Mouse (Mus musculus): ENCODE data around the gene P2rx3. TPM values are rescaled to one million over a fixed set of nuclear protein-coding genes. Genes with fewer than 3 reads are reported as not detected.

Gene P2rx3
- polyA plus RNA-seq (2015; fragmentation: Illumina TruSeq; extraction: RNeasy Lipid Tissue Mini Kit (QIAGEN cat#74804); ENCODE audit: insufficient read depth, low replicate concordance) = 0.95 TPM

DNA sequence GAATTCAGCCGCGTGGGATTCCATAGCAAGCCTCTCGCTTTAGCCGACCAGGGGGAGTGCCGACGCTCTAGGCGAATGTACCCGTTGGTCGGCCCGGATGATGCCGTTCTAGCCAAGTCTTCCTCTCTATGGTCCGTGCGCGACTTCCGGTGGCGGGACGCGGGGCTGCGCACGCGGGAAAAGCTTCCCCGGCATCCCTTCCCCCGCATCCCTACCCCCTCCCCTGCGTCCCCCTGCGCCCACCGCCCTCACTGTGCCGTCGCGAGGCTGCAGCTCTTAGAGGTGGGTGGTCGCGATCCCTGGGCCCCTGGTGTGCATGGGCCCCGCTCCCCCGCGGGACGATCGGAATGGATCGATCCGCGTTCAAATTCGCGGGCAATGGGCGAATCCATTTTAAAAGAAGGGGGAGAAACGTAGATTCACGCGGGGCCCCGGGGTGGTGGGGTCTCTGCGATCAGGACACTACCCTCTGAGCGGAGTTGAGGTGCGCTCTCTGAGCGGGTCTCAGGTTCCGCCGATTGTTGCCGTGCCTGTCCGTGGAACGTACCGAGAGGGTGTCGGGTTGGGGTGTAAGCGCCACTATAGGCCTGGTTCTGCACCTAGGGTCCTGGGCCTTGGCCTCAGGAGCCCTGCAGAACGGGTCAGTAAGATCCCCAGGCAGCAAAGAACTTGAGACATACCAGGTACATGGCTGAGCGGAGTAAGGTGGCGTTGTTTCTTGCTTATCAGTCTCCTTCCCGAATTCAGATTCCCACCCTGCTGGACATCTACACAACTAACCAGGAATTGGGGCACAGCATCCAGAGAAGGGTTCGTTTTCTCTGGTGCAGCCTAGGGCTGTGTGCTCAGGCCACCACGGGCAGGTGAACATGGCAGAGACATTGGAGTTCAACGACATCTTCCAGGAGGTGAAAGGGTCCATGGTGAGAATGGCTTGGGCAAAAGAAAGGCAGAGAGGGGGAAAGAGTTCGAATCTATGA, at the start of gene P2rx3, which contains the start of gene Ssrp1:
TSS of gene P2rx3 (minus strand) at position 416 of the 980 bp plus-strand sequence.
TSS of gene Ssrp1 (plus strand) at position 188 of the 980 bp plus-strand sequence.

DNA sequence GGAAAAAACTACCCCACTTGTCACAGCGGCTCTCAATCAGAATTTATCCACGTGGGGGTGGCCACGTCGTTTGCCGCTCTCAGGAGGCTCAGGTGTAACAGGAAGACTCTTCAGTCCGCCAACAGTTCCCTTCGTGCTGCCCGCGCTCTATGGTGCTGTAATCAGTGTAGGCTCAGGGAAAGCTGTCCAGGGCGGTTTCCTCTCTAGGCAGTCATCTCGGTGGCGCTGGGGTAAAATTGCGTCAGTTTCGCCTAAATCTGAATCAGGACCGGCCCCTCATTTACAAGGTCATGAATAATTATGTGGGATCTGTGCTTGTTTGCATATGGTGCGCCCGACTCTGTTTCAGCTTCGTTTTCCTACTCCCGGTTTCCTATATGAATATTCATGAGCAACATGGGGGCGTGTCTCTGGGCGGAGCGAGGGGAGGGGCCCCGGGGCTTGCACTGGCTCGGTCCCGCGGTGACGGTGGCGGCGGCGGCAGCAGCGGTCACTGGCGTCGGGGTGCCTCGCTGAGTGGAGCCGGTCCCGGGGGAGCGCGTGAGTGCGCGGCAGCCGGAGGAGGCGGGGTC, 10.4 kb upstream of the P2rx3 start, which contains the start of gene Tnks1bp1:
TSS of gene Tnks1bp1 (plus strand) at position 427 of the 572 bp plus-strand sequence.

DNA sequence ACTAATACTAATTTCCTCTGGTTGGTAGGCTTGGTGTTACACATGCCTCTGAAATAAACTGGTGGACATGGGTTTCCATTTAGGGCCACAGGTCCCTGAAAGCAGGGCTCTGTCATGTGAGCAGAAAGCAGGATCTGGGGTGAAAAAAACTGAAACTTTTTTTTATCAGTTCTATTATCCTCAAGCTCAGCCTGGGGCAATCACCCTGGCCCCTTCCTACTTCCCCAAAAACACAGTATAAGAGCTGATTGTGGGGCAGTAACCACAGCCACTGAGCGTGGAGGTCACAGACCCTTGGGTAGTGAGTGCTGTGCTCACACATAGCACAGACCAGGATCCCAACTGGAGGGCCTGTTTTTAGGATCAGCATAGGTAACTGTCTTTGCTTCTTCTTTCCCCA, 49.3 kb downstream of the P2rx3 start, which contains the start of gene Prg3:
TSS of gene Prg3 (plus strand) at position 286 of the 400 bp plus-strand sequence.

DNA sequence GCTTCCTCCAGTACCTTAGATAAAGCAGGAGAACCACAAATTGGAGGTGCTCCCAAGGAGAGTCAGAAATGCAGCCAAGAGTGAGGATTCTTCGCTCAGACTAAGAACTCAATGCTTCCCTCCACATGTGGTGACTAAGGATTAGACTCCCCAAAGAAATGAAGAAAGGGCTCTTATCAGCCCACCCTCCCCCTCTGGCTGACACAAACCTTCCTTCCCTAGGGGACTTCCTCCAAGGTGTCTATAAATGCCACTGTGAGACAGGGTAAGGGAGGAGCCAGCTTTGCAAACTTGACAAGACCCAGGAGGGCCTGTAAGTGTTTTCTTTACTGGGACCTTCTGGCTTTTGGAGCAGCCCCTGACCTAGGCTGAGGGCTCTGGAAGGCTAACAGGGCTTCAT, 57.1 kb downstream of the P2rx3 start, which contains the start of gene Prg2:
TSS of gene Prg2 (plus strand) at position 274 of the 400 bp plus-strand sequence.

Other genes with a start within 250 kb of the P2rx3 start
- gene Ube2l6, start 238.6 kb downstream of the P2rx3 start, polyA plus RNA-seq (2015; fragmentation: Illumina TruSeq; extraction: RNeasy Lipid Tissue Mini Kit (QIAGEN cat#74804); ENCODE audit: insufficient read depth, low replicate concordance) = 228 TPM
- gene Smtnl1, start 214.8 kb downstream of the P2rx3 start, polyA plus RNA-seq (2015; fragmentation: Illumina TruSeq; extraction: RNeasy Lipid Tissue Mini Kit (QIAGEN cat#74804); ENCODE audit: insufficient read depth, low replicate concordance) = not detected
- 16.9 TPM for gene Timm10, start 210.5 kb downstream of the P2rx3 start, polyA plus RNA-seq (2015; fragmentation: Illumina TruSeq; extraction: RNeasy Lipid Tissue Mini Kit (QIAGEN cat#74804); ENCODE audit: insufficient read depth, low replicate concordance)
- 16.0 TPM for gene Slc43a1, start 198.6 kb downstream of the P2rx3 start, polyA plus RNA-seq (2015; fragmentation: Illumina TruSeq; extraction: RNeasy Lipid Tissue Mini Kit (QIAGEN cat#74804); ENCODE audit: insufficient read depth, low replicate concordance)
- not detected for gene Rtn4rl2, start 150.8 kb downstream of the P2rx3 start, polyA plus RNA-seq (2015; fragmentation: Illumina TruSeq; extraction: RNeasy Lipid Tissue Mini Kit (QIAGEN cat#74804); ENCODE audit: insufficient read depth, low replicate concordance)
- gene Slc43a3, start 100.9 kb downstream of the P2rx3 start, polyA plus RNA-seq (2015; fragmentation: Illumina TruSeq; extraction: RNeasy Lipid Tissue Mini Kit (QIAGEN cat#74804); ENCODE audit: insufficient read depth, low replicate concordance) = 48.3 TPM
- gene Prg2, start 57.0 kb downstream of the P2rx3 start, polyA plus RNA-seq (2015; fragmentation: Illumina TruSeq; extraction: RNeasy Lipid Tissue Mini Kit (QIAGEN cat#74804); ENCODE audit: insufficient read depth, low replicate concordance) = 17.7 TPM
- gene Prg3, start 49.2 kb downstream of the P2rx3 start, polyA plus RNA-seq (2015; fragmentation: Illumina TruSeq; extraction: RNeasy Lipid Tissue Mini Kit (QIAGEN cat#74804); ENCODE audit: insufficient read depth, low replicate concordance) = 30.0 TPM
- gene Ssrp1, start 228 bp downstream of the P2rx3 start, polyA plus RNA-seq (2015; fragmentation: Illumina TruSeq; extraction: RNeasy Lipid Tissue Mini Kit (QIAGEN cat#74804); ENCODE audit: insufficient read depth, low replicate concordance) = 233 TPM
- 8.3 TPM for gene Tnks1bp1, start 10.6 kb upstream of the P2rx3 start, polyA plus RNA-seq (2015; fragmentation: Illumina TruSeq; extraction: RNeasy Lipid Tissue Mini Kit (QIAGEN cat#74804); ENCODE audit: insufficient read depth, low replicate concordance)
- gene Aplnr, start 98.8 kb upstream of the P2rx3 start, polyA plus RNA-seq (2015; fragmentation: Illumina TruSeq; extraction: RNeasy Lipid Tissue Mini Kit (QIAGEN cat#74804); ENCODE audit: insufficient read depth, low replicate concordance) = 5.3 TPM
- 0.81 TPM for gene Lrrc55, start 159.7 kb upstream of the P2rx3 start, polyA plus RNA-seq (2015; fragmentation: Illumina TruSeq; extraction: RNeasy Lipid Tissue Mini Kit (QIAGEN cat#74804); ENCODE audit: insufficient read depth, low replicate concordance)

Data from spleen, adult 10 weeks (tissue).